Mouse (Mus musculus) liver, embryonic 16.5 days (tissue): ENCODE measurements at regions not wholly inside any gene's neighbourhood (a gene's known extent, or its start where the extent isn't known, plus 50 kb on each side); places are given as distances from the start of the nearest gene placed in this dataset.

Experiments
- ATAC-seq: fragments of 200-750 bp; cut with Nextera tagmentation; 2 replicates; pipeline ENCODE4 v1.8.0; 2017; ENCODE audit warnings: low read depth, mild to moderate bottlenecking, moderate number of reproducible peaks, moderate library complexity
- H3K27ac ChIP-seq: fragments of 300-500 bp; sonication (generic); 2 replicates; pipeline ENCODE4 v1.5.1; 2014; ENCODE audit warnings: mild to moderate bottlenecking, low read length
- H3K27me3 ChIP-seq: fragments of 300-500 bp; sonication (generic); 2 replicates; pipeline ENCODE4 v1.6.1; 2014; ENCODE audit warnings: low read depth, low read length, mixed read lengths; ENCODE audit not compliant: control insufficient read depth, insufficient read depth
- H3K36me3 ChIP-seq: fragments of 300-500 bp; sonication (generic); 2 replicates; pipeline ENCODE4 v1.6.1; 2014; ENCODE audit warnings: mild to moderate bottlenecking; ENCODE audit not compliant: control insufficient read depth, insufficient read depth
- H3K4me1 ChIP-seq: fragments of 300-500 bp; sonication (generic); 2 replicates; pipeline ENCODE4 v1.6.1; 2014; ENCODE audit warnings: low read depth, low read length, mixed read lengths; ENCODE audit not compliant: control insufficient read depth
- H3K4me2 ChIP-seq: fragments of 300-500 bp; sonication (generic); 2 replicates; pipeline ENCODE4 v1.6.1; 2014; ENCODE audit warnings: low read depth, low read length, mixed read lengths
- H3K4me3 ChIP-seq: fragments of 300-500 bp; sonication (generic); 2 replicates; pipeline ENCODE4 v1.5.1; 2014; ENCODE audit warnings: low read depth, mild to moderate bottlenecking, low read length
- H3K9ac ChIP-seq: fragments of 300-500 bp; sonication (generic); 2 replicates; pipeline ENCODE4 v1.6.1; 2014; ENCODE audit warnings: low read depth, low read length
- H3K9me3 ChIP-seq: fragments of 300-500 bp; sonication (generic); replicated peaks from 2 replicates; pipeline ENCODE4 v1.6.1; 2016; ENCODE audit warnings: low read length; ENCODE audit not compliant: control insufficient read depth
- WGBS: fragments of 180-500 bp; shearing (Covaris S2); extraction: QIAGEN DNeasy Blood & Tissue Kit; methylation state at CpG from one replicate; pipeline ENCODE4 v1.1.7; 2014; ENCODE audit not compliant: insufficient replicate concordance; 5-methylcytosine and 5-hydroxymethylcytosine counted together

- Histone ChIP-seq H3K27me3 (no peaks in the 10 kb centered on the region), H3K4me3 (no peak overlapping the region), H3K9me3 (no peaks in the 10 kb centered on the region), H3K4me1 (no peaks in the 10 kb centered on the region), H3K4me2 (no peak overlapping the region), H3K27ac (no peak overlapping the region), H3K36me3 (no peaks in the 10 kb centered on the region), H3K9ac (no peak overlapping the region)
- no peak for ATAC-seq
- 51% methylated on average over 3 of the region's 3 CpGs for WGBS
These were observed 322.0 kb upstream of the Zfp637 start for GRCm38 (mm10) chr6:117518939-117519338.

DNA sequence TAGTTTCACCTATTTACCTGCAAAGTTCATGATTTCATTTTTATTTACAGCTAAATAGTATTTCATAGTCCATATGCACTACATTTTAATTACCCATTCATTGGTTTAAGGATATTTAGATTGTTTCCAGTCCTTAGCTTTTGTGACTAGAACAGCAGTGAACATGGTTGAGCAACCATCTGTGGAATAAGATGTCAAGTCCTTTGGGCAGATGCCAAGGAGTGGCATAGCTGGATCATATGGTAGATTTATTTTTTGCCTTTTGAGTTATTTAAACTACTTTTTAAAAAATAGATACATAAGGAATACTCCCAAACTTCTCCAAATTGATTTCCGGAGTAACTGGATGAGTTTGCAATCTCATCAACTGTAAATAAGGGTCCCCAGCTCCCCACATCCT is 321.5 kb upstream of the Zfp637 start:
- Histone ChIP-seq H3K4me1 (no peaks in the 10 kb centered on the region), H3K4me2 (no peak overlapping the region), H3K9me3 (no peaks in the 10 kb centered on the region), H3K36me3 (no peaks in the 10 kb centered on the region), H3K27ac (no peak overlapping the region), H3K4me3 (no peak overlapping the region), H3K9ac (no peak overlapping the region), H3K27me3 (no peaks in the 10 kb centered on the region)
- WGBS, result 62% methylated on average over 1 of the region's 1 CpGs
- ATAC-seq, result no peak

DNA sequence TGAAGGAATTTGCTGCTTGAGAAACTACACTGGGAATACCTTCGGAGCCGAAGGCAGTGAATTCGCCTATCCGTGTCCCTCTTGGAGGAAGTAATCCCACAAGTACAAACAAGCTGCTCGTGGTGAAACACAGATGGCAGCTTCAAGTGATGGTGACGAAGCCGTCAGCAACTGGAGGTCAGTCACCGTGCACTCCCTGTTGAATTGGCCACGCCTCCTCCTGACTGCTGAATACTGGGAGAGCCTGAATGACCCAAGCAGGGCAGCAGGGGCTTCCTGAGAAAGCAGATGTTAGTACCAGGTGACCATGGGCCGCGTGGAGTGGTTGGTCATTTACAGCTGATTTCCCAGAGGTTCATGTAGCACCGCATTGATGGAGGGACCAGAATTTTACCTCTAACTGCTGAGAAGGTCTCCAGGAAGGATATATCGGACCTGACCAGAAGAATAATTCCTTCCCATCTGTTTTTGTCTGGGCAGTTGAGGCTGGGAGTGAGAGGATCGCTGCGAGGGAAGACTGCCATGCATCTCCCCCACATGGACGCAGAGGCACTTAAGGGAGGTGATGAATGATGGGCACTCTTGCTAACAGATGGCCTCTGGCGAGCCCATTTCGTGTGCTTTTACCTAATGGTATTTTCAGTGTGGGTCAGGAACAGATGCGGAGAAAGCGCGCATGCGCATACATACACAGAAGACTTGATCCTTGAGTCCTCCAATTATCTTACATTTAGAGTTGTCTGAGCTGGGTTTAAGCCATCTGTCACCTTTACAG is 314.6 kb upstream of the Zfp637 start:
- Histone ChIP-seq H3K27ac (no peak overlapping the region), H3K9me3 (no peaks in the 10 kb centered on the region), H3K36me3 (no peaks in the 10 kb centered on the region), H3K4me1 (no peaks in the 10 kb centered on the region), H3K27me3 (no peaks in the 10 kb centered on the region), H3K4me2 (no peak overlapping the region), H3K9ac (no peak overlapping the region), H3K4me3 (no peak overlapping the region)
- no peak for ATAC-seq
- WGBS, result 65% methylated on average over 22 of the region's 22 CpGs

- WGBS, result 63% methylated on average over 8 of the region's 8 CpGs
- Histone ChIP-seq H3K4me3 (no peak overlapping the region), H3K4me1 (no peaks in the 10 kb centered on the region), H3K9me3 (no peaks in the 10 kb centered on the region), H3K4me2 (no peak overlapping the region), H3K27me3 (no peaks in the 10 kb centered on the region), H3K36me3 (no peaks in the 10 kb centered on the region), H3K9ac (no peak overlapping the region), H3K27ac (no peak overlapping the region)
- no peak for ATAC-seq
These were observed 313.5 kb upstream of the Zfp637 start for GRCm38 (mm10) chr6:117527526-117527925.

GRCm38 (mm10) chr6:117534149-117534548 is 306.8 kb upstream of the Zfp637 start:
- no peak overlapping the region for H3K4me2 ChIP-seq
- no peak overlapping the region for H3K4me3 ChIP-seq
- H3K27me3 ChIP-seq, result no peaks in the 10 kb centered on the region
- no peaks in the 10 kb centered on the region for H3K36me3 ChIP-seq
- H3K9me3 ChIP-seq, result no peaks in the 10 kb centered on the region
- WGBS, result 31% methylated on average over 2 of the region's 2 CpGs
- H3K27ac ChIP-seq, result no peak overlapping the region
- no peaks in the 10 kb centered on the region for H3K4me1 ChIP-seq
- H3K9ac ChIP-seq, result no peak overlapping the region
- no peak for ATAC-seq

DNA sequence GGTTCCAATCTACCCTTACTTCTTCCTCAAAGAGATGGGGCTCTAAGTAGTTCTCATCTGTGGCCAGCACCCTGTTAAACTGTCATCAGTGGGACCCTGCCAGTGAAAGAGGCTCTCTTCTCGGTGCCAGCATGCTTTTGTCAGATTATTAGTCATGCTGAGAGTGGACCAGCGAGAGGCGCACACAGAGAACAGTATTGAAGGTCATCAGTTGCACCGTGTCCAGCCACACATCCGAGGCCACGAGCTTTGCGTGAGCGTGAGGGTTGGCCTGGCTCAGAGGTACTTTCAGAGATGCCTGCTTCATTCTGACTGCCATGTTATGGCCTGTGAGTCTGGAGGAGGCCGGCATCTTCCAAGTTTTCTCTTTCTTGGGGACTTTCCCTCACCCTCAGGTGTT is 306.0 kb upstream of the Zfp637 start:
- no peak overlapping the region for H3K4me2 ChIP-seq
- no peaks in the 10 kb centered on the region for H3K9me3 ChIP-seq
- H3K9ac ChIP-seq, result no peak overlapping the region
- H3K27ac ChIP-seq, result no peak overlapping the region
- H3K27me3 ChIP-seq, result no peaks in the 10 kb centered on the region
- no peaks in the 10 kb centered on the region for H3K36me3 ChIP-seq
- ATAC-seq, result no peak
- H3K4me1 ChIP-seq, result no peaks in the 10 kb centered on the region
- H3K4me3 ChIP-seq, result no peak overlapping the region
- WGBS, result 70% methylated on average over 9 of the region's 9 CpGs

DNA sequence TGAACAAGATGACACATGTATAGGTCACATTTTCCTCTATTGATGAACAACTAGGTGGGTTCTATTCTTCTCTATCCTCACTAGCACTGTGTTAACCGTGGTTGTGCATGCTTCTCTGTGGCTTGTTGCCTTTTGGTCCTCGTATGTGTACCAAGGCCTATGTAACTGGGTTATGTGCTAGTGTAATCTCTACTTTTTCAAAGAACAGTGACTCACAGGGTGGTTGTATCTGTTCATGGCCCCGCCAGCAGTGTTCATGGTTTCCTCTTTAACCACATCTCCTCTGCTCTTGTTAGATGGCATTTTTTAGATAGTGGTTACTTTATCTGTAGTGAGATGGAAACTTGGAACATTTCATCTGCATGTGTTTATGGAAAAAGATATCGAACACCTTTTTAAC is 304.9 kb upstream of the Zfp637 start:
- 38% methylated on average over 4 of the region's 4 CpGs for WGBS
- no peak for ATAC-seq

GRCm38 (mm10) chr6:117542431-117542830 is 298.5 kb upstream of the Zfp637 start:
- Histone ChIP-seq H3K36me3 (no peaks in the 10 kb centered on the region), H3K9me3 (no peaks in the 10 kb centered on the region), H3K4me1 (no peaks in the 10 kb centered on the region), H3K27me3 (no peaks in the 10 kb centered on the region), H3K4me2 (no peak overlapping the region), H3K9ac (no peak overlapping the region), H3K27ac (no peak overlapping the region), H3K4me3 (no peak overlapping the region)
- ATAC-seq, result no peak
- 36% methylated on average over 3 of the region's 3 CpGs for WGBS

More for the DNA sequence above, 304.9 kb upstream of the Zfp637 start:
- Histone ChIP-seq H3K27me3 (no peaks in the 10 kb centered on the region), H3K4me1 (no peaks in the 10 kb centered on the region), H3K36me3 (no peaks in the 10 kb centered on the region), H3K27ac (no peak overlapping the region), H3K4me2 (no peak overlapping the region), H3K9me3 (no peaks in the 10 kb centered on the region), H3K9ac (no peak overlapping the region), H3K4me3 (no peak overlapping the region)

- H3K4me2 ChIP-seq, result no peak overlapping the region
- no peaks in the 10 kb centered on the region for H3K4me1 ChIP-seq
- no peaks in the 10 kb centered on the region for H3K36me3 ChIP-seq
- no peaks in the 10 kb centered on the region for H3K27me3 ChIP-seq
- H3K9ac ChIP-seq, result no peak overlapping the region
- ATAC-seq, result no peak
- H3K27ac ChIP-seq, result no peak overlapping the region
- 67% methylated on average over 11 of the region's 11 CpGs for WGBS
- no peak overlapping the region for H3K4me3 ChIP-seq
- no peaks in the 10 kb centered on the region for H3K9me3 ChIP-seq
These were observed 296.4 kb upstream of the Zfp637 start for GRCm38 (mm10) chr6:117544276-117545196.
